Mouse (Mus musculus) ES-E14 (cell line): Measurements from ENCODE around the gene Med7.

Experiments used
- CHD2 ChIP-seq: IDR thresholded peaks from 2 replicates; pipeline ENCODE4 v1.6.1; 2014; ENCODE audit warnings: mild to moderate bottlenecking, low read depth, low read length, inconsistent platforms
- HCFC1 ChIP-seq: IDR thresholded peaks from 2 replicates; pipeline ENCODE4 v1.6.1; 2012; ENCODE audit warnings: low read length, inconsistent platforms, borderline replicate concordance; ENCODE audit not compliant: insufficient read depth
- MAFK ChIP-seq: IDR thresholded peaks from 2 replicates; pipeline ENCODE4 v1.6.1; 2014; ENCODE audit warnings: mild to moderate bottlenecking, low read depth, low read length, inconsistent platforms; ENCODE audit not compliant: insufficient read depth
- ZC3H11A ChIP-seq: IDR thresholded peaks from 2 replicates; pipeline ENCODE4 v1.6.1; 2012; ENCODE audit warnings: low read depth, mild to moderate bottlenecking, inconsistent platforms, low read length, borderline replicate concordance
- ZNF384 ChIP-seq: IDR thresholded peaks from 2 replicates; pipeline ENCODE4 v1.6.1; 2012; ENCODE audit warnings: low read depth, low read length, inconsistent platforms

DNA sequence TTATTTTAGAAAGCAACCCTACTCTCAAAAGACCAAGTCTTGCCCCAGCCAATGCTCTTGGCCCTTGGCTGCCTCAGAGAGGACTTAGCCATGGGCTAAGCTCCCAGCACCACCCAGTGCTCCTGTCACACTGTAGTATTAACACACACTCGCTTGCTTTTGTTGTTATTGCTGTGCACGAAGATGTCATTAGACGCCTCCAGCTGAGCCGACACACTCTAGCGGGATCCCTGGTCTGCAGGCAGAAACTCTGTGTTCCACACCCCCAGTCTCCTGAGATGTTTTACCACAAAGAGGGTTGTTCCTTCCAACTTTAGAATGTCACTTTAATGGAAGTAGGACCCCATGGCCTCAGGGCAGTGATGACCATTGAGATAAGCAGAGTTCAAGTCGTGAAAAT is 48.3 kb upstream of the Med7 start:
- TF ChIP-seq HCFC1 = no peak
- no peak for TF ChIP-seq ZNF384
- TF ChIP-seq MAFK = no peak
- TF ChIP-seq ZC3H11A = no peak
- TF ChIP-seq CHD2 = no peak
